Mouse (Mus musculus) stomach, embryonic 15.5 days (tissue): ENCODE data around the gene Zfp84. TPM values are rescaled to one million over a fixed set of nuclear protein-coding genes. Genes with fewer than 3 reads are reported as not detected.
A peak's percentile ranks its signal among the peaks of the same experiment; 100 is the strongest.

Experiments used
- ATAC-seq: fragments of 200-750 bp; cut with Nextera tagmentation; 2 replicates; pipeline ENCODE4 v1.8.0; 2017; ENCODE audit warnings: low read depth, moderate number of reproducible peaks, moderate TSS enrichment; ENCODE audit not compliant: insufficient read depth, low FRiP score
- H3K27ac ChIP-seq: fragments of 300-500 bp; sonication (generic); 2 replicates; pipeline ENCODE4 v1.5.1; 2015; ENCODE audit warnings: mild to moderate bottlenecking, inconsistent platforms
- H3K27me3 ChIP-seq: fragments of 300-500 bp; sonication (generic); replicated peaks from 2 replicates; pipeline ENCODE4 v1.6.1; 2015; ENCODE audit warnings: inconsistent platforms
- H3K36me3 ChIP-seq: fragments of 300-500 bp; sonication (generic); 2 replicates; pipeline ENCODE4 v1.6.1; 2015; ENCODE audit warnings: inconsistent platforms
- H3K4me1 ChIP-seq: fragments of 300-500 bp; sonication (generic); 2 replicates; pipeline ENCODE4 v1.6.1; 2015; ENCODE audit warnings: inconsistent platforms
- H3K4me2 ChIP-seq: fragments of 300-500 bp; sonication (generic); 2 replicates; pipeline ENCODE4 v1.6.1; 2015; ENCODE audit warnings: mild to moderate bottlenecking, inconsistent platforms
- H3K4me3 ChIP-seq: fragments of 300-500 bp; sonication (generic); replicated peaks from 2 replicates; pipeline ENCODE4 v1.5.1; 2015; ENCODE audit warnings: inconsistent platforms
- H3K9ac ChIP-seq: fragments of 300-500 bp; sonication (generic); 2 replicates; pipeline ENCODE4 v1.6.1; 2015; ENCODE audit warnings: inconsistent platforms
- H3K9me3 ChIP-seq: fragments of 300-500 bp; sonication (generic); 2 replicates; pipeline ENCODE4 v1.6.1; 2016; ENCODE audit warnings: inconsistent platforms
- WGBS: fragments of 180-500 bp; shearing (Covaris S2); methylation state at CpG from one replicate; pipeline ENCODE4 v1.1.7; 2015; 5-methylcytosine and 5-hydroxymethylcytosine counted together
- microRNA counts: library from miRNA; unstranded; fragments of <30 nt; microRNA quantifications from one replicate; lab custom pipeline; 2016
- microRNA-seq: library from miRNA; unstranded; fragments of <30 nt; microRNA quantifications from one replicate; pipeline ENCODE4, GENCODE M21; 2016
- polyA plus RNA-seq: library from polyadenylated mRNA; unstranded; fragments of >200 nt; fragmentation: Nextera tagmentation; extraction: Ambion mirVana; gene quantifications from 2 replicates; pipeline ENCODE4 v1.2.1, GENCODE M21; 2015

The Zfp84 gene
- polyA plus RNA-seq, 1 experiment from 2014 or later: 11.6 TPM

DNA sequence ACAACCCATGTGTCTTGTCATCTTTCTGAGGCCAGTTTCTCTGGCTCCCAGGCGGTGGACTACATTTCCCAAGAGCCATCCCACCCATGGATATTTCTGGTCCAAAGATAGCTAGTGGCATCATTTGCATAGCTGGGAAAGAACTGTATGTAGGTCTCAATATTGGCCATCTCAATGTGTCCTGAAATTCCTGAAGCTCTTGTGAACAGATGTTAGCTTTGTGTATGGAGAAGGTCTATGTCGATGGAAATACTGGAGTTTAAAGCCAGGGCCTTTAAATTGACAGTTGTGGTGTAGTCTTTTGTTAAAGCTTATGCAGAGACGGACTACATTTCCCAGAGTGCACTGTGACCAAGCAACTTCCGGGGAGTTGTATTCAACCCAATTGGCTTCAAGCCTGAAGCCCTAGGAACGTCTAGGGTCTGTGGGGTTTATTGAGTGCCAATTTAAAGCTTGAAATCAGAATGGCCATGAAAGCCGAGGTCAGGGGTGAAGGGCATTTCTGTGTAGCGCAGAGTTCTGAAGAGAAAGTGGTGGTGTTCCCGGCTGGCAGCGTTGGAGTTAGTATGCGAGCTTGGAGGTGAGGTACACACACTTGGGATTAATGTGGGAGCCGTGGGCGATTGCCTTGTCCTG is 50.4 kb downstream of the Zfp84 start:
- peak overlapping the region; percentile 61 for H3K4me3 ChIP-seq
- WGBS: 1% methylated on average over 12 of the region's 12 CpGs
- peak overlapping the region; percentile 53 for H3K27ac ChIP-seq

GRCm38 (mm10) chr7:29828001-29828400 is 59.6 kb downstream of the Zfp84 start:
- Histone ChIP-seq H3K27ac (no peak overlapping the region), H3K4me1 (no peaks in the 10 kb centered on the region), H3K36me3 (peaks cover 51% of the 10 kb centered on the region), H3K9ac (no peak overlapping the region), H3K9me3 (no peaks in the 10 kb centered on the region), H3K4me2 (no peak overlapping the region), H3K4me3 (no peak overlapping the region), H3K27me3 (no peaks in the 10 kb centered on the region)
- WGBS: 93% methylated on average over 12 of the region's 12 CpGs
- no peak for ATAC-seq

More for the DNA sequence above, 50.4 kb downstream of the Zfp84 start:
- Histone ChIP-seq H3K4me1 (peaks cover 14% of the 10 kb centered on the region), H3K36me3 (0 out of 2 replicates have a peak, but pooled peaks cover 10% of the 10 kb centered on the region), H3K9me3 (no peaks in the 10 kb centered on the region), H3K4me2 (peak overlapping the region; percentile 60), H3K27me3 (no peaks in the 10 kb centered on the region), H3K9ac (peak overlapping the region; percentile 42; the same call in 1 of the 2 replicates)
- peak; percentile 64 for ATAC-seq

MicroRNA genes within 50 kb of the gene (microRNA counts, 519-probe panel; counts per million panel counts)
- 2,224 counts per million, percentile 37 among the panel's probes with 10 or more counts for microRNA mmu-miR-1964 (lab: Ali Mortazavi, UCI)

Small RNA genes lying within 50 kb of the gene (microRNA-seq; reads per million reads assigned to microRNA genes)
- gene Mir1964: 1.5 reads per million

Other genes with a start within 250 kb of the Zfp84 start
- gene Sipa1l3, start 249.9 kb upstream of the Zfp84 start, polyA plus RNA-seq: 22.0 and 31.3 TPM in 2 replicates
- gene Catsperg2, start 41.5 kb upstream of the Zfp84 start, polyA plus RNA-seq: not detected in 2 replicates
- gene Zfp30, start 15.4 kb downstream of the Zfp84 start, polyA plus RNA-seq: 5.7 and 6.2 TPM in 2 replicates
- gene Zfp790, start 47.6 kb downstream of the Zfp84 start, polyA plus RNA-seq: 11.3 and 12.1 TPM in 2 replicates
- gene Zfp940, start 85.1 kb downstream of the Zfp84 start, polyA plus RNA-seq: 4.2 and 4.7 TPM in 2 replicates
- 6.8 and 6.9 TPM in 2 replicates for gene Zfp420, start 91.4 kb downstream of the Zfp84 start, polyA plus RNA-seq
- gene Zfp27, start 138.0 kb downstream of the Zfp84 start, polyA plus RNA-seq: 7.9 and 8.3 TPM in 2 replicates
- gene Zfp383, start 139.7 kb downstream of the Zfp84 start, polyA plus RNA-seq: 4.0 and 4.5 TPM in 2 replicates
- gene Zfp74, start 185.5 kb downstream of the Zfp84 start, polyA plus RNA-seq: 9.2 and 10.2 TPM in 2 replicates
- 17.8 and 18.8 TPM in 2 replicates for gene Zfp568, start 215.4 kb downstream of the Zfp84 start, polyA plus RNA-seq